Mouse (Mus musculus) E14TG2a.4 (cell line): ENCODE data around the gene Qrich2.

Experiments used
- CTCF ChIP-seq: conservative IDR thresholded peaks from 2 replicates; pipeline ENCODE4 v1.5.1; 2014; ENCODE audit warnings: low read length
- POU5F1 ChIP-seq: IDR thresholded peaks from 2 replicates; pipeline ENCODE4 v1.6.1; 2014; ENCODE audit warnings: low read length, borderline replicate concordance

GRCm38 (mm10) chr11:116488693-116489375 lies 22.8 kb upstream of the Qrich2 start:
- TF ChIP-seq CTCF: peak; percentile 87
- no peak for TF ChIP-seq POU5F1
